Mouse (Mus musculus) lung, postnatal 0 days (tissue): ENCODE data around the gene Zfp65. TPM values are rescaled to one million over a fixed set of nuclear protein-coding genes. Genes with fewer than 3 reads are reported as not detected.
"Not testable (repeated sequence)": the region's sequence is repeated elsewhere in the genome, so short reads cannot be mapped to it uniquely, and the experiment has no call there.

ENCODE experiments used
- ATAC-seq: fragments of 200-750 bp; cut with Nextera tagmentation; 2 replicates; pipeline ENCODE4 v1.8.0; 2017; ENCODE audit warnings: moderate library complexity
- DNase-seq: peaks from one replicate; pipeline ENCODE4 v3.0.0-alpha.2; 2016; ENCODE audit warnings: low spot score
- H3K27ac ChIP-seq: fragments of 300-500 bp; sonication (generic); 2 replicates; pipeline ENCODE4 v1.5.1; 2014; ENCODE audit warnings: antibody characterized with exemption, mild to moderate bottlenecking, low read length, mixed read lengths
- H3K27me3 ChIP-seq: fragments of 300-500 bp; sonication (generic); replicated peaks from 2 replicates; pipeline ENCODE4 v1.6.1; 2014; ENCODE audit warnings: low read length, mixed read lengths; ENCODE audit not compliant: insufficient read depth
- H3K36me3 ChIP-seq: fragments of 300-500 bp; sonication (generic); 2 replicates; pipeline ENCODE4 v1.6.1; 2014; ENCODE audit warnings: low read length, mixed read lengths; ENCODE audit not compliant: insufficient read depth
- H3K4me1 ChIP-seq: fragments of 300-500 bp; sonication (generic); 2 replicates; pipeline ENCODE4 v1.6.1; 2014; ENCODE audit warnings: antibody characterized with exemption, low read depth, low read length, mixed read lengths; ENCODE audit not compliant: insufficient read depth
- H3K4me2 ChIP-seq: fragments of 300-500 bp; sonication (generic); replicated peaks from 2 replicates; pipeline ENCODE4 v1.6.1; 2014; ENCODE audit warnings: low read depth, mild to moderate bottlenecking, low read length, moderate library complexity, mixed read lengths
- H3K4me3 ChIP-seq: fragments of 300-500 bp; sonication (generic); 2 replicates; pipeline ENCODE4 v1.5.1; 2014; ENCODE audit warnings: low read depth, low read length
- H3K9ac ChIP-seq: fragments of 300-500 bp; sonication (generic); replicated peaks from 2 replicates; pipeline ENCODE4 v1.6.1; 2014; ENCODE audit warnings: low read depth, mild to moderate bottlenecking
- H3K9me3 ChIP-seq: fragments of 300-500 bp; sonication (generic); 2 replicates; pipeline ENCODE4 v1.6.1; 2016; ENCODE audit warnings: low read length, mixed read lengths
- CTCF ChIP-seq: IDR thresholded peaks from 2 replicates; pipeline ENCODE4 v1.5.1; 2016; ENCODE audit warnings: antibody characterized with exemption, mild to moderate bottlenecking
- EP300 ChIP-seq: IDR thresholded peaks from 2 replicates; pipeline ENCODE4 v1.6.1; 2016; ENCODE audit warnings: antibody characterized with exemption, mild to moderate bottlenecking, control low read depth
- WGBS: fragments of 180-500 bp; shearing (Covaris S2); extraction: QIAGEN DNeasy Blood & Tissue Kit; methylation state at CpG from one replicate; pipeline ENCODE4 v1.1.7; 2014; 5-methylcytosine and 5-hydroxymethylcytosine counted together
- polyA plus RNA-seq: library from polyadenylated mRNA; unstranded; fragments of >200 nt; fragmentation: Nextera tagmentation; extraction: Ambion mirVana; gene quantifications from 2 replicates; pipeline ENCODE4 v1.2.1, GENCODE M21; 2015

Zfp65 gene
- polyA plus RNA-seq, 1 experiment from 2014 or later, result 2.3 TPM

GRCm38 (mm10) chr13:67686971-67687370 is 42.0 kb downstream of the Zfp65 start, which contains the start of gene Zfp738:
Gene Zfp738 (minus strand): TSS chr13:67687071.
- no peak for TF ChIP-seq CTCF
- no peak for TF ChIP-seq EP300
- H3K9ac ChIP-seq, result no peak within 1 kb of the TSS
- ATAC-seq (no peak), DNase-seq (no peak)
- 72% methylated on average over 4 of the region's 4 CpGs for WGBS
- H3K36me3 ChIP-seq, result no peaks in the 10 kb centered on the region
- H3K4me3 ChIP-seq, result no peak within 1 kb of the TSS
- no peaks in the 10 kb centered on the region for H3K4me1 ChIP-seq
- no peak within 1 kb of the TSS for H3K4me2 ChIP-seq
- no peaks in the 10 kb centered on the region for H3K9me3 ChIP-seq
- H3K27ac ChIP-seq, result no peak within 1 kb of the TSS
- no peaks in the 10 kb centered on the region for H3K27me3 ChIP-seq

- not testable (repeated sequence) for H3K4me1 ChIP-seq, H3K27ac ChIP-seq, H3K36me3 ChIP-seq, H3K27me3 ChIP-seq, H3K9me3 ChIP-seq
- peak; percentile 66 for ATAC-seq
- Histone ChIP-seq H3K9ac (peak overlapping the region; percentile 73; the same call in 1 of the 2 replicates), H3K4me3 (peak overlapping the region; percentile 68; the same call in 1 of the 2 replicates), H3K4me2 (peak overlapping the region; percentile 73)
- DNase-seq, result peak; percentile 32
- WGBS, result 53% methylated on average over 2 of the region's 2 CpGs
Observed at GRCm38 (mm10) chr13:67683841-67684240, 45.1 kb downstream of the Zfp65 start.

GRCm38 (mm10) chr13:67682959-67683735 is 45.8 kb downstream of the Zfp65 start:
- peak; percentile 96 for DNase-seq
- not testable (repeated sequence) for H3K9me3 ChIP-seq, H3K4me1 ChIP-seq, H3K36me3 ChIP-seq, H3K27ac ChIP-seq, H3K27me3 ChIP-seq
- H3K9ac ChIP-seq, result peak overlapping the region; percentile 73
- peak overlapping the region; percentile 73 for H3K4me2 ChIP-seq
- peak; percentile 100 for ATAC-seq
- 11% methylated on average over 16 of the region's 16 CpGs for WGBS
- TF ChIP-seq EP300 (peak; percentile 56), CTCF (peak; percentile 19; the same call in 1 of the 2 replicates)
- peak overlapping the region; percentile 68 for H3K4me3 ChIP-seq

- WGBS, result 84% methylated on average over 2 of the region's 2 CpGs
- DNase-seq (no peak), ATAC-seq (no peak)
- Histone ChIP-seq H3K4me1 (no peaks in the 10 kb centered on the region), H3K27me3 (no peaks in the 10 kb centered on the region), H3K27ac (no peak overlapping the region), H3K36me3 (no peaks in the 10 kb centered on the region; the same call in 1 of the 2 replicates), H3K4me2 (no peak overlapping the region), H3K9ac (no peak overlapping the region), H3K9me3 (no peaks in the 10 kb centered on the region), H3K4me3 (no peak overlapping the region)
- TF ChIP-seq CTCF, result no peak
- no peak for TF ChIP-seq EP300
Observed at GRCm38 (mm10) chr13:67674902-67675301, 54.1 kb downstream of the Zfp65 start.

Other genes starting within 250 kb of the Zfp65 start
- 3.4 and 4.4 TPM in 2 replicates for gene Zfp874b, start 244.9 kb downstream of the Zfp65 start, polyA plus RNA-seq
- gene Zfp58, start 228.6 kb downstream of the Zfp65 start, polyA plus RNA-seq, result 6.5 and 6.8 TPM in 2 replicates
- gene Gm26965, start 203.0 kb downstream of the Zfp65 start, polyA plus RNA-seq, result 0.12 and 0.39 TPM in 2 replicates
- 33.8 and 40.5 TPM in 2 replicates for gene Zfp87, start 203.0 kb downstream of the Zfp65 start, polyA plus RNA-seq
- gene Zfp748, start 175.3 kb downstream of the Zfp65 start, polyA plus RNA-seq, result 5.5 and 6.7 TPM in 2 replicates
- 2.9 and 3.4 TPM in 2 replicates for gene Zfp729b, start 119.5 kb downstream of the Zfp65 start, polyA plus RNA-seq
- gene Gm49345, start 91.4 kb downstream of the Zfp65 start, polyA plus RNA-seq, result not detected in 2 replicates
- gene Zfp729a, start 91.4 kb downstream of the Zfp65 start, polyA plus RNA-seq, result 1.9 and 2.4 TPM in 2 replicates
- gene Zfp738, start 42.1 kb downstream of the Zfp65 start, polyA plus RNA-seq, result 5.8 and 8.1 TPM in 2 replicates
- gene Zfp85, start 26.1 kb upstream of the Zfp65 start, polyA plus RNA-seq, result 4.2 and 4.8 TPM in 2 replicates
- gene Zfp493, start 50.5 kb upstream of the Zfp65 start, polyA plus RNA-seq, result 0.75 and 0.93 TPM in 2 replicates
- gene Zfp273, start 84.6 kb upstream of the Zfp65 start, polyA plus RNA-seq, result 4.1 and 4.9 TPM in 2 replicates
- gene Gm10037, start 101.9 kb upstream of the Zfp65 start, polyA plus RNA-seq, result 2.7 and 3.7 TPM in 2 replicates
- not detected in 2 replicates for gene BC048507, start 134.2 kb upstream of the Zfp65 start, polyA plus RNA-seq